Mouse (Mus musculus): Measurements from ENCODE around the gene Fbxl8.

DNA sequence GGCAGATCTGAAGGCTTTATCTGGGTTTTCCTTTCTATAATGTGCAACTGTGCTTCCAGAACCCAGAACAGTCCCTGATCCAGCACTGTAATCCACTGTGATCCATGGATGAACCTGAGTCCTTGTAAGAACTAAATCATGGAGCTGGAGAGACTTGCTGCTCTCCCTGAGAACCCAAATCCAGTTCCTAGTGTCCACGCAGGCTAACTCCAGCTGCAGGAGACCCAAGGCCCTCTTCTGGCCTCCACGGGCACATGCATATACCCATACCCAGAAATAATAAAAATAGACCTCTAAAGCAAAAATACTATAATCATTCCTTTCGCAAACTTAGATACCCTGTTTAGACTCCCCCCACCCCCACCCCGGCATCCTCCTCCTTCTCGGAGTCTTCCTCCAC lies 23.8 kb downstream of the Fbxl8 start:
- no peak for TF ChIP-seq CTCF (IDR thresholded peaks at IDR 0.05; ENCODE audit: control insufficient read depth, insufficient read depth, insufficient replicate concordance, low read depth, low read length)
- TF ChIP-seq POLR2A (IDR thresholded peaks at IDR 0.05; ENCODE audit: control insufficient read depth, low read depth, low read length), result no peak

Measured in testis, adult 2 months (tissue).